Mouse (Mus musculus): Measurements from ENCODE around the gene Rpia. TPM values are rescaled to one million over a fixed set of nuclear protein-coding genes. Genes with fewer than 3 reads are reported as not detected.

Rpia gene
- polyA plus RNA-seq, 1 experiment from 2014 or later: 3.7 TPM

DNA sequence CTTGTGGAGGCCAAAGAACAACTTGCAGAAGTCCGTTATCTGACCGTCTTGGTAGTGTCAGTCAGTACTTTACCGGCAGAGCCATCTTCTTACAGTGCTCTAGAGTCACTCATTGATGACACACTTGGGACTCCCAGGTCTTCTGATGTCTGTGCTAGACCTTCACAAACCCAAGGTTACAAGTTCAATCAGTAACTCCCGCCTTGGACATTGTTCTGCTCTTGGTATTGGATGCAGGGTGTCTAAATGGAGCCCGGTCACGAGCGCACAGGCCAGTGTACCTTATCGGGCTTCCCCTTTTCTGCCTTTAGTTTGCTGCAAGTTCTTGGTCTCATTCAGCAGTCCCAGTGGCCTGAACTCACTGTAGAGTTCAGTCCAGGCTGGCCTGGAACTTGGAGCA, 612 bp upstream of the Rpia start:
- ATAC-seq (ENCODE audit: low FRiP score) (peak; percentile 28), DNase-seq (ENCODE audit: low spot score) (peak; percentile 20)

DNA sequence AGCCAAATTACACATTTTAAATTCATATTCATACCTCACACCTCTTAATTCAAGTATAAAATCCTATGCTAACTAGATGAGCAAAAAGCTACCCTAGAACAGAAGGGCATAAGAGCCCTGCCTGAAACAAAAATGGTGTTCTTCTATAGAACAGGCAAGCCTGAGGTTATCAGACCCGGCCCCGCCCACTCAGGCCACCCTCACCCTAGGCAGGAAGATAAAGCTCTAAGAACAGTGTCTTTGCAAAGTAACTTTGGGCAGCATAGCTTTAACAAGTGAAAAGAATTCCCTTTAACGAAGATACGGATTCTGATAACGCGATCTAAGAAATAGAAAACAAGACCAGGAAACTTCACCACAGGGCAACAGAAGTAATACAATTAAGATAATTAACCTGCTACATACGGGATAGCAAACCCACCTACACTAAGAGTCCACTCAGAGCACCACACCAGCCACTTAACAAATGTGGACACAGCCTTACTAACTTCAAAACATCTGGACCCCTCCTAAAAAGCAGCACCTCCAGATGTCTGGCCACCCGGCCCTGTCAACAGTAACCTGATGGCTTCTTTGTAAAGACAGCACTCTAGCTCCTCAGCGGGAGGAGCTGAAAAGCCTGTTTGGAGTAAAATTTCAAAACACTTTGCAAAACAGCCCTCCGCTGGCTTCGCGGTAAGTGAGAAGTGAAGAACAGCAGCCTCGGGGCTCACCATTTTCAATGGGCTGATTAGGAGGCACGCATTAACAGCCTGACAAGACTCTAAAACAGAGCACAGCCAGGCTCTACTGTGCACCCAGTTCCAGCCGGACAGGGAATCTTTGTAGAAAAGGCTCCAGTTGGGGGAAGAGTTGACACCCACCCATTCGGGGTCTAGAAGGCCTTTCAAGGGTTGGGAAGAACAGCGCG, 925 bp downstream of the Rpia start:
- Histone ChIP-seq H3K9me3 (ENCODE audit: control insufficient read depth, low read length) (no peaks in the 10 kb centered on the region), H3K4me2 (replicated peaks; ENCODE audit: low read depth, low read length) (peak overlapping the region; percentile 78), H3K9ac (ENCODE audit: low read depth, low read length) (peak overlapping the region; percentile 68), H3K27me3 (ENCODE audit: control insufficient read depth, insufficient read depth, low read length) (no peaks in the 10 kb centered on the region), H3K4me1 (replicated peaks; ENCODE audit: control insufficient read depth, insufficient read depth, low read length) (0 out of 2 replicates have a peak, but pooled peaks cover 1% of the 10 kb centered on the region), H3K27ac (ENCODE audit: low read depth, low read length) (no peak overlapping the region), H3K36me3 (ENCODE audit: control insufficient read depth, insufficient read depth, low read length) (no peaks in the 10 kb centered on the region), H3K4me3 (ENCODE audit: low read depth, low read length) (peak overlapping the region; percentile 73)
- WGBS: 10% methylated on average over 18 of the region's 18 CpGs
- ATAC-seq (ENCODE audit: low FRiP score) (peak; percentile 55), DNase-seq (ENCODE audit: low spot score) (no peak)

More for the DNA sequence above, 612 bp upstream of the Rpia start:
- Histone ChIP-seq H3K27me3 (ENCODE audit: control insufficient read depth, insufficient read depth, low read length) (no peaks in the 10 kb centered on the region), H3K36me3 (ENCODE audit: control insufficient read depth, insufficient read depth, low read length) (no peaks in the 10 kb centered on the region), H3K4me2 (replicated peaks; ENCODE audit: low read depth, low read length) (peak overlapping the region; percentile 78), H3K4me3 (ENCODE audit: low read depth, low read length) (peak overlapping the region; percentile 73), H3K9me3 (ENCODE audit: control insufficient read depth, low read length) (no peaks in the 10 kb centered on the region), H3K9ac (ENCODE audit: low read depth, low read length) (peak overlapping the region; percentile 68), H3K27ac (ENCODE audit: low read depth, low read length) (no peak overlapping the region), H3K4me1 (replicated peaks; ENCODE audit: control insufficient read depth, insufficient read depth, low read length) (no peaks in the 10 kb centered on the region)
- WGBS: 40% methylated on average over 8 of the region's 8 CpGs

- no peak for DNase-seq (ENCODE audit: low spot score)
- WGBS: 89% methylated on average over 9 of the region's 9 CpGs
- no peak overlapping the region for H3K27ac ChIP-seq (ENCODE audit: low read depth, low read length)
- no peaks in the 10 kb centered on the region for H3K9me3 ChIP-seq (ENCODE audit: control insufficient read depth, low read length)
- no peak overlapping the region for H3K9ac ChIP-seq (ENCODE audit: low read depth, low read length)
- peak overlapping the region; percentile 5; the same call in 1 of the 2 replicates for H3K4me2 ChIP-seq (replicated peaks; ENCODE audit: low read depth, low read length)
- no peaks in the 10 kb centered on the region for H3K27me3 ChIP-seq (ENCODE audit: control insufficient read depth, insufficient read depth, low read length)
- no peak for ATAC-seq (ENCODE audit: low FRiP score)
- no peaks in the 10 kb centered on the region for H3K36me3 ChIP-seq (ENCODE audit: control insufficient read depth, insufficient read depth, low read length)
- 0 out of 2 replicates have a peak, but pooled peaks cover 2% of the 10 kb centered on the region for H3K4me1 ChIP-seq (replicated peaks; ENCODE audit: control insufficient read depth, insufficient read depth, low read length)
- no peak overlapping the region for H3K4me3 ChIP-seq (ENCODE audit: low read depth, low read length)
These were observed 1.9 kb downstream of the Rpia start for GRCm38 (mm10) chr6:70790034-70790650.

GRCm38 (mm10) chr6:70789134-70789533, 2.9 kb downstream of the Rpia start:
- H3K9me3 ChIP-seq (ENCODE audit: control insufficient read depth, low read length): no peaks in the 10 kb centered on the region
- no peaks in the 10 kb centered on the region for H3K36me3 ChIP-seq (ENCODE audit: control insufficient read depth, insufficient read depth, low read length)
- no peak overlapping the region for H3K9ac ChIP-seq (ENCODE audit: low read depth, low read length)
- H3K27ac ChIP-seq (ENCODE audit: low read depth, low read length): no peak overlapping the region
- no peaks in the 10 kb centered on the region for H3K27me3 ChIP-seq (ENCODE audit: control insufficient read depth, insufficient read depth, low read length)
- ATAC-seq (ENCODE audit: low FRiP score) (no peak), DNase-seq (ENCODE audit: low spot score) (no peak)
- 92% methylated on average over 3 of the region's 3 CpGs for WGBS
- H3K4me2 ChIP-seq (replicated peaks; ENCODE audit: low read depth, low read length): no peak overlapping the region
- H3K4me3 ChIP-seq (ENCODE audit: low read depth, low read length): no peak overlapping the region
- H3K4me1 ChIP-seq (replicated peaks; ENCODE audit: control insufficient read depth, insufficient read depth, low read length): 0 out of 2 replicates have a peak, but pooled peaks cover 2% of the 10 kb centered on the region

DNA sequence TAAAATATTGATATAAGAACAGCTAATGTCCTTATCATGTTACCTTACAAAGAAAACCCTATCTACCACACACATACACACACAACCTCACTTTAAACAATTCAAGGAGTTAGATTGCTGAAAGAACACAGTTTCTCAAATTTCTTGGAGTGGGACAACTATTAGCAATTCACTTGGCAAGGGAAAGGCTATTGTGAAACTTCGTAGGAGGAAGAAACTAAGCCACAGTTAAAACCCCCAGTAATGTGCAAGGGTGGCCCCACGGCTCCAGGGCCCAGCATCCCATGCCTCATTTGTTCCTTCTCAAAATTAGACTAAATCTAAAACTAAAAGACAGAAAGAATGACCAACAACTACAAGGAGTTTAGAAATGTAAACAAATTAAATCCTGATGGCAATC, 4.5 kb downstream of the Rpia start:
- 80% methylated on average over 2 of the region's 2 CpGs for WGBS
- H3K27ac ChIP-seq (ENCODE audit: low read depth, low read length): no peak overlapping the region

DNA sequence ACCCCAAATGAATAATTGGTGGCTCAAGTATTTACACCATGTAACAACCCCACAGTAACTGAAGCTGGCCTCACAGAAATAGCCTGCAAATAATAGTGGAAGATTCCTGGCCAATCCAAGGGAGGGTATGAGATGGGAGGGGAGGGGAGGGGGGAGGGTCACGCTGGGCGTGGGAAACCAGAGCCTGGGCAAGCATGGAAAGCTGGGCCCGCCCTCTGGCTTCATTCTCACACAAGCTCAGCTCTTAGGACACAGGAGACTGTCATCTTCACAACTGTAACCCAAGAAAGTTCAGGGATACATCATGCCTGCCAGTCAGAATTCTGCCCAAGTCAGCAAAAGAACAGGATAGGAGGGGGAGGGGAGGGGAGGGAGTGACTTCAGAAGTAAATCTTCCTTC, 6.2 kb downstream of the Rpia start:
- Histone ChIP-seq H3K4me2 (replicated peaks; ENCODE audit: low read depth, low read length) (no peak overlapping the region), H3K9me3 (ENCODE audit: control insufficient read depth, low read length) (no peaks in the 10 kb centered on the region), H3K4me1 (replicated peaks; ENCODE audit: control insufficient read depth, insufficient read depth, low read length) (0 out of 2 replicates have a peak, but pooled peaks cover 2% of the 10 kb centered on the region), H3K36me3 (ENCODE audit: control insufficient read depth, insufficient read depth, low read length) (no peaks in the 10 kb centered on the region), H3K27me3 (ENCODE audit: control insufficient read depth, insufficient read depth, low read length) (no peaks in the 10 kb centered on the region), H3K4me3 (ENCODE audit: low read depth, low read length) (no peak overlapping the region), H3K9ac (ENCODE audit: low read depth, low read length) (no peak overlapping the region), H3K27ac (ENCODE audit: low read depth, low read length) (no peak overlapping the region)
- WGBS: 22% methylated on average over 3 of the region's 3 CpGs
- peak; percentile 32 for DNase-seq (ENCODE audit: low spot score)
- peak; percentile 68 for ATAC-seq (ENCODE audit: low FRiP score)

More for the DNA sequence above, 4.5 kb downstream of the Rpia start:
- Histone ChIP-seq H3K36me3 (ENCODE audit: control insufficient read depth, insufficient read depth, low read length) (no peaks in the 10 kb centered on the region), H3K4me3 (ENCODE audit: low read depth, low read length) (no peak overlapping the region), H3K9me3 (ENCODE audit: control insufficient read depth, low read length) (no peaks in the 10 kb centered on the region), H3K27me3 (ENCODE audit: control insufficient read depth, insufficient read depth, low read length) (no peaks in the 10 kb centered on the region), H3K4me2 (replicated peaks; ENCODE audit: low read depth, low read length) (no peak overlapping the region), H3K9ac (ENCODE audit: low read depth, low read length) (no peak overlapping the region), H3K4me1 (replicated peaks; ENCODE audit: control insufficient read depth, insufficient read depth, low read length) (0 out of 2 replicates have a peak, but pooled peaks cover 2% of the 10 kb centered on the region)
- no peak for DNase-seq (ENCODE audit: low spot score)
- ATAC-seq (ENCODE audit: low FRiP score): no peak

DNA sequence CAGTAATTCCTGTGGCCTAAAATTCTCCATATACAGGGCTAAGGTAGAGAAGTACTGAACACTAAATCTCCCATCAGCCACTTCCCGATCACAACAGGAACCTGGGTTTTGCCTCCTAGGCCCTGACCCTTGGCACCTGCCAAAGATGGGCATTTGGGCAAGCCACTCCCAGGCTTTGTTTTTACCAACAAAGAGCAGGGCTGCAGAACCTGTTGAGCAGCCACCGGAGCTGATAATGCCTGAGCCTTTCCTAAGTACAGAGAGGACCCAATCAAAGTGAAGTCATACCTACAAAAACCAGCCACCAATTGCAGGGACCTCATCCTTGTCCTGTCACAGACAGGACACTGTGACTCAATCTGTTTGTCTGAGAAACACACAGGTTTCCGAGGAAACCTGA, 7.2 kb downstream of the Rpia start:
- no peak for ATAC-seq (ENCODE audit: low FRiP score)
- Histone ChIP-seq H3K9ac (ENCODE audit: low read depth, low read length) (no peak overlapping the region), H3K4me2 (replicated peaks; ENCODE audit: low read depth, low read length) (no peak overlapping the region)

GRCm38 (mm10) chr6:70781336-70781735, 10.7 kb downstream of the Rpia start:
- no peak for ATAC-seq (ENCODE audit: low FRiP score)
- DNase-seq (ENCODE audit: low spot score): no peak
- Histone ChIP-seq H3K4me1 (replicated peaks; ENCODE audit: control insufficient read depth, insufficient read depth, low read length) (0 out of 2 replicates have a peak, but pooled peaks cover 2% of the 10 kb centered on the region), H3K9me3 (ENCODE audit: control insufficient read depth, low read length) (no peaks in the 10 kb centered on the region), H3K27ac (ENCODE audit: low read depth, low read length) (no peak overlapping the region), H3K4me3 (ENCODE audit: low read depth, low read length) (no peak overlapping the region), H3K9ac (ENCODE audit: low read depth, low read length) (no peak overlapping the region), H3K27me3 (ENCODE audit: control insufficient read depth, insufficient read depth, low read length) (no peaks in the 10 kb centered on the region), H3K36me3 (ENCODE audit: control insufficient read depth, insufficient read depth, low read length) (no peaks in the 10 kb centered on the region), H3K4me2 (replicated peaks; ENCODE audit: low read depth, low read length) (no peak overlapping the region)
- WGBS: 92% methylated on average over 2 of the region's 2 CpGs

More for the DNA sequence above, 7.2 kb downstream of the Rpia start:
- H3K27ac ChIP-seq (ENCODE audit: low read depth, low read length): no peak overlapping the region
- H3K4me3 ChIP-seq (ENCODE audit: low read depth, low read length): no peak overlapping the region
- no peak for DNase-seq (ENCODE audit: low spot score)
- H3K9me3 ChIP-seq (ENCODE audit: control insufficient read depth, low read length): no peaks in the 10 kb centered on the region
- H3K4me1 ChIP-seq (replicated peaks; ENCODE audit: control insufficient read depth, insufficient read depth, low read length): 0 out of 2 replicates have a peak, but pooled peaks cover 2% of the 10 kb centered on the region
- H3K27me3 ChIP-seq (ENCODE audit: control insufficient read depth, insufficient read depth, low read length): no peaks in the 10 kb centered on the region
- H3K36me3 ChIP-seq (ENCODE audit: control insufficient read depth, insufficient read depth, low read length): no peaks in the 10 kb centered on the region
- 89% methylated on average over 3 of the region's 3 CpGs for WGBS

Measured in hindbrain, embryonic 11.5 days (tissue).